Mouse (Mus musculus) MEL (cell line): Measurements from ENCODE around the gene 5830473C10Rik. TPM values are rescaled to one million over a fixed set of nuclear protein-coding genes. Genes with fewer than 3 reads are reported as not detected.

Experiments
- DNase-seq: peaks from one replicate; pipeline ENCODE4 v3.0.0; 2011; ENCODE audit warnings: low read depth, low spot score
- H3K27ac ChIP-seq: 2 replicates; pipeline ENCODE4 v1.5.1; 2012; ENCODE audit warnings: low read depth, mild to moderate bottlenecking, control low read depth, low read length, moderate library complexity; ENCODE audit not compliant: control insufficient read depth
- H3K27me3 ChIP-seq, 2 experiments: fragments of 150-350 bp in 1 of 2; sonication (generic) in 1 of 2; 2 replicates each; pipeline ENCODE4 v1.6.1; 2012; ENCODE audit warnings: low read length in 2 of 2, mild to moderate bottlenecking in 2 of 2, improper control_type of control experiment in 1 of 2, moderate library complexity in 1 of 2; ENCODE audit not compliant: insufficient read depth in 2 of 2, control insufficient read depth in 1 of 2
- H3K36me3 ChIP-seq, 2 experiments: 2 replicates each; pipeline ENCODE4 v1.6.1; 2012 to 2014; ENCODE audit warnings: low read length in 2 of 2, improper control_type of control experiment in 1 of 2, inconsistent platforms in 1 of 2, mild to moderate bottlenecking in 1 of 2; ENCODE audit not compliant: insufficient read depth in 2 of 2, control insufficient read depth in 1 of 2
- H3K4me1 ChIP-seq, 2 experiments: fragments of 150-350 bp in 1 of 2; sonication (generic) in 1 of 2; 2 replicates each; pipeline ENCODE4 v1.6.1; 2012; ENCODE audit warnings: low read length in 2 of 2, improper control_type of control experiment in 1 of 2, mild to moderate bottlenecking in 1 of 2; ENCODE audit not compliant: insufficient read depth in 2 of 2, control insufficient read depth in 1 of 2
- H3K4me3 ChIP-seq, 2 experiments: fragments of 150-350 bp in 1 of 2; sonication (generic) in 1 of 2; 2 replicates each; pipeline ENCODE4 v1.5.1; 2012; ENCODE audit warnings: low read depth in 2 of 2, low read length in 2 of 2, mild to moderate bottlenecking in 2 of 2, moderate library complexity in 2 of 2, control low read depth in 1 of 2, improper control_type of control experiment in 1 of 2; ENCODE audit not compliant: control insufficient read depth in 1 of 2, insufficient read depth in 1 of 2
- H3K79me2 ChIP-seq: 2 replicates; pipeline ENCODE4 v1.6.1; 2012; ENCODE audit warnings: mild to moderate bottlenecking, low read length, moderate library complexity; ENCODE audit not compliant: control insufficient read depth, poor library complexity, insufficient read depth
- H3K9ac ChIP-seq: 2 replicates; pipeline ENCODE4 v1.6.1; 2012; ENCODE audit warnings: low read depth, mild to moderate bottlenecking, control low read depth, low read length, moderate library complexity; ENCODE audit not compliant: control insufficient read depth, poor library complexity, severe bottlenecking
- H3K9me3 ChIP-seq: fragments of 150-350 bp; sonication (generic); replicated peaks from 2 replicates; pipeline ENCODE4 v1.6.1; 2012; ENCODE audit warnings: mild to moderate bottlenecking, low read length, improper control_type of control experiment, moderate library complexity; ENCODE audit not compliant: insufficient read depth
- CHD1 ChIP-seq: IDR thresholded peaks from 2 replicates; pipeline ENCODE4 v1.6.1; 2012; ENCODE audit warnings: low read depth, mild to moderate bottlenecking, inconsistent platforms, low read length, improper control_type of control experiment
- CHD2 ChIP-seq: IDR thresholded peaks from 2 replicates; pipeline ENCODE4 v1.6.1; 2011; ENCODE audit warnings: low read length, improper control_type of control experiment
- E2F4 ChIP-seq: IDR thresholded peaks from 2 replicates; pipeline ENCODE4 v1.6.1; 2011; ENCODE audit warnings: low read depth, low read length, improper control_type of control experiment, borderline replicate concordance
- ELF1 ChIP-seq: IDR thresholded peaks from 2 replicates; pipeline ENCODE4 v1.6.1; 2014; ENCODE audit warnings: low read depth, mild to moderate bottlenecking, inconsistent platforms, low read length, improper control_type of control experiment, moderate library complexity
- ETS1 ChIP-seq: IDR thresholded peaks from 2 replicates; pipeline ENCODE4 v1.6.1; 2012; ENCODE audit warnings: low read depth, mild to moderate bottlenecking, inconsistent platforms, low read length, improper control_type of control experiment, moderate library complexity
- GATA1 ChIP-seq: IDR thresholded peaks from 2 replicates; pipeline ENCODE4 v1.6.1; 2011; ENCODE audit warnings: low read depth, low read length, improper control_type of control experiment
- KAT2A ChIP-seq: conservative IDR thresholded peaks from 2 replicates; pipeline ENCODE4 v1.6.1; 2012; ENCODE audit warnings: low read depth, low read length, improper control_type of control experiment, inconsistent platforms
- MAFK ChIP-seq: IDR thresholded peaks from 2 replicates; pipeline ENCODE4 v1.6.1; 2011; ENCODE audit warnings: low read depth, mild to moderate bottlenecking, low read length, improper control_type of control experiment, borderline replicate concordance
- MAX ChIP-seq: IDR thresholded peaks from 2 replicates; pipeline ENCODE4 v1.6.1; 2011; ENCODE audit warnings: low read length, improper control_type of control experiment
- MAZ ChIP-seq: IDR thresholded peaks from 2 replicates; pipeline ENCODE4 v1.6.1; 2012; ENCODE audit warnings: low read depth, mild to moderate bottlenecking, inconsistent platforms, low read length, improper control_type of control experiment
- MYB ChIP-seq: IDR thresholded peaks from 2 replicates; pipeline ENCODE4 v1.6.1; 2011; ENCODE audit warnings: mild to moderate bottlenecking, low read depth, low read length, improper control_type of control experiment
- MYC ChIP-seq: IDR thresholded peaks from 2 replicates; pipeline ENCODE4 v1.6.1; 2011; ENCODE audit warnings: low read depth, mild to moderate bottlenecking, low read length, improper control_type of control experiment, moderate library complexity
- NRF1 ChIP-seq: IDR thresholded peaks from 2 replicates; pipeline ENCODE4 v1.6.1; 2014; ENCODE audit warnings: low read depth, mild to moderate bottlenecking, inconsistent platforms, low read length, improper control_type of control experiment, moderate library complexity; ENCODE audit not compliant: poor library complexity, insufficient read depth, severe bottlenecking
- POLR2AphosphoS2 ChIP-seq: IDR thresholded peaks from 2 replicates; pipeline ENCODE4 v1.6.1; 2011; ENCODE audit warnings: low read length, improper control_type of control experiment
- POLR2AphosphoS5 ChIP-seq: IDR thresholded peaks from 2 replicates; pipeline ENCODE4 v1.6.1; 2012; ENCODE audit warnings: low read depth, borderline replicate concordance, mild to moderate bottlenecking, inconsistent platforms, low read length, moderate library complexity, mixed read lengths
- RAD21 ChIP-seq: IDR thresholded peaks from 2 replicates; pipeline ENCODE4 v1.6.1; 2011; ENCODE audit warnings: mild to moderate bottlenecking, low read depth, low read length, improper control_type of control experiment
- SMC3 ChIP-seq: IDR thresholded peaks from 2 replicates; pipeline ENCODE4 v1.6.1; 2011; ENCODE audit warnings: low read depth, low read length, improper control_type of control experiment
- TAL1 ChIP-seq: IDR thresholded peaks from 2 replicates; pipeline ENCODE4 v1.6.1; 2012; ENCODE audit warnings: mild to moderate bottlenecking, inconsistent platforms, low read length, moderate library complexity, mixed read lengths
- TBP ChIP-seq: IDR thresholded peaks from 2 replicates; pipeline ENCODE4 v1.8.0; 2011; ENCODE audit warnings: low read depth, low read length, improper control_type of control experiment
- TCF12 ChIP-seq: IDR thresholded peaks from 2 replicates; pipeline ENCODE4 v1.6.1; 2014; ENCODE audit warnings: low read depth, mild to moderate bottlenecking, inconsistent platforms, low read length, improper control_type of control experiment, moderate library complexity
- USF1 ChIP-seq: IDR thresholded peaks from 2 replicates; pipeline ENCODE4 v1.6.1; 2014; ENCODE audit warnings: low read depth, mild to moderate bottlenecking, inconsistent platforms, low read length, improper control_type of control experiment, moderate library complexity
- ZC3H11A ChIP-seq: IDR thresholded peaks from 2 replicates; pipeline ENCODE4 v1.6.1; 2012; ENCODE audit warnings: low read depth, mild to moderate bottlenecking, inconsistent platforms, low read length, improper control_type of control experiment
- ZKSCAN1 ChIP-seq: IDR thresholded peaks from 2 replicates; pipeline ENCODE4 v1.6.1; 2012; ENCODE audit warnings: low read depth, mild to moderate bottlenecking, inconsistent platforms, low read length, improper control_type of control experiment, moderate library complexity
- ZNF384 ChIP-seq: IDR thresholded peaks from 2 replicates; pipeline ENCODE4 v1.6.1; 2012; ENCODE audit warnings: low read depth, mild to moderate bottlenecking, inconsistent platforms, low read length, improper control_type of control experiment
- polyA plus RNA-seq, 2 experiments: library from polyadenylated mRNA; stranded (reverse) in 1 of 2; unstranded in 1 of 2; fragments of >175 nt in 1 of 2; fragments of >200 nt in 1 of 2; gene quantifications; 2 replicates each; pipeline versions ENCODE4 v1.2.1 to v1.2.4; 2012; ENCODE audit warnings: low replicate concordance in 2 of 2, low read depth in 1 of 2; ENCODE audit not compliant: insufficient read length in 2 of 2, insufficient read depth in 1 of 2, missing spikeins in 1 of 2
- total RNA-seq: library from RNA; depleted of rRNA; stranded (reverse); fragments of 300-350 nt; gene quantifications from 2 replicates; pipeline ENCODE4 v1.2.3, GENCODE M21; 2012

The 5830473C10Rik gene
- total and polyA plus RNA-seq, 3 experiments: 5.9 to 9.3 TPM; not detected in 1

DNA sequence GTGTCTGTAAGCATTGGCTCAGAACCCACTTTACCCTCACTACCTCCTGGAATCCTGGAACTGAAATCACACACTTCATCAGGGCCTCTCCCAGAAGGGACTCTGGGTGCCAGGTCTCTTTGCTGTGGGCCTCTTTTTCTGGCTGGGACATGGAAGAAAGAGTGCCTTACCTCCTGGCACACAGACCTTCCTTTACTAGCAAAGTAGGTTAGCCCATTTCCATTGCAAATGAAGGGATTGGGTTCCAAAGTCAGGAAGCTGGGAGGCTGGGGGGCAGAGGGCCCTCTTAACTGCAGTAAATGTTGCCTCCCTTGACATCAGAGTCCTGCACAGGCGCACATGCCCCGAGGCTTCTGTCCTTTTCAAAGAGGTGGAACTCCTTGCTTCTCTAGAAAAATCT, 62.3 kb downstream of the 5830473C10Rik start:
- H3K4me1 ChIP-seq: no peaks in the 10 kb centered on the region
- TF ChIP-seq TAL1 (no peak), RAD21 (no peak), CHD2 (no peak), MYB (no peak), TCF12 (no peak), ZC3H11A (no peak), NRF1 (no peak), SMC3 (no peak), ZKSCAN1 (no peak), MAX (no peak), E2F4 (no peak), TBP (no peak), KAT2A (no peak), POLR2AphosphoS2 (no peak), USF1 (no peak), POLR2AphosphoS5 (no peak), GATA1 (no peak), MYC (no peak)

DNA sequence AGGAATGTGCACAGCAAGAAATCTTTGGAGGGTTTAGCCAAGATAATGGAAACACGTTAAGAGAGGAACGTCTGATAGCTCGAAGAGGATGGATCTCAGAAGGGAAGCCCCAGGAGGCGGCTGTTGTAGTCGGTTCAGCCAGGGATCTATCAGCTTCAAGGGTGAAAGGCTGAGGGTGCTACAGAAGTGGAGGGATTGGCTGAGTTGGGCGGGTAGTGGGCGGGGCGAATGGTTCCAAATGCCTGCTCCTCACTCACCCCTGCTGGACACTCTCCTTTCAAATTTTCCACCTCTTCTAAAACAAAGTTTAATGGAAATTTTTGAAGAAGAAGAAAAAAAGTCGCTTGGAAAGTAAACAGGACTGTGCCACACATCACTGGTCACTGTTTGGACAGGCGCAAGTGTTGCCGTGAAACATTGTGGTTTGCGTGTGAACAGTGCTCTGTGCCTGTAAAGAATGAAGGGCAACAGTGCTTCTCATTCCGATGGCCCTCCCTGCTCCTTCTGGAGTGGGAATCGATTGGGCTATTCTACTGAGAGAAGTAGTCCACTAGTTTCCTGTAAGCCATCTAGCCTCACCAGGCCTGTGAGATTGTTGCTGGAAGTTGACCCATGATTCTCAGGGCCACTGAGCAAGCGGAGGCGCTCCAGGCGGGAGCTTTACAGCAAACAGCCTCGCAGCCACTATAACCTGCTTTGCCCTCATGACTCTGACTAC, 64.0 kb downstream of the 5830473C10Rik start:
- Histone ChIP-seq H3K9me3 (no peaks in the 10 kb centered on the region), H3K4me3 (no peak overlapping the region), H3K27me3 (no peaks in the 10 kb centered on the region; a peak in 1 of 4 replicates), H3K4me1 (no peaks in the 10 kb centered on the region), H3K27ac (no peak overlapping the region), H3K9ac (no peak overlapping the region), H3K79me2 (no peaks in the 10 kb centered on the region), H3K36me3 (no peaks in the 10 kb centered on the region)
- TF ChIP-seq ELF1 (no peak), CHD1 (no peak), TCF12 (no peak), ETS1 (no peak), NRF1 (no peak), E2F4 (no peak), MAX (no peak), MAZ (no peak), MAFK (no peak), ZNF384 (no peak)
- DNase-seq: no peak

More for the DNA sequence above, 62.3 kb downstream of the 5830473C10Rik start:
- Histone ChIP-seq H3K9ac (no peak overlapping the region), H3K27me3 (no peaks in the 10 kb centered on the region; a peak in 1 of 4 replicates), H3K79me2 (no peaks in the 10 kb centered on the region), H3K27ac (no peak overlapping the region), H3K36me3 (no peaks in the 10 kb centered on the region), H3K9me3 (no peaks in the 10 kb centered on the region), H3K4me3 (no peak overlapping the region)
- no peak for DNase-seq
